Mouse (Mus musculus) C3H10T1/2 (cell line): Measurements from ENCODE around the gene Hnrnpf. TPM values are rescaled to one million over a fixed set of nuclear protein-coding genes. Genes with fewer than 3 reads are reported as not detected.

Experiments
- polyA plus RNA-seq, 2 experiments: library from polyadenylated mRNA; unstranded; fragments of >200 nt; fragmentation: generic; extraction: Trizol; gene quantifications; one replicate each; pipeline ENCODE4 v1.2.1; 2012; ENCODE audit warnings: missing spikeins in 2 of 2

The Hnrnpf gene
- 100 to 1,000 TPM in 1 of 2 experiments, 10 to 100 TPM in 1; 43.2 to 148 TPM for polyA plus RNA-seq

DNA sequence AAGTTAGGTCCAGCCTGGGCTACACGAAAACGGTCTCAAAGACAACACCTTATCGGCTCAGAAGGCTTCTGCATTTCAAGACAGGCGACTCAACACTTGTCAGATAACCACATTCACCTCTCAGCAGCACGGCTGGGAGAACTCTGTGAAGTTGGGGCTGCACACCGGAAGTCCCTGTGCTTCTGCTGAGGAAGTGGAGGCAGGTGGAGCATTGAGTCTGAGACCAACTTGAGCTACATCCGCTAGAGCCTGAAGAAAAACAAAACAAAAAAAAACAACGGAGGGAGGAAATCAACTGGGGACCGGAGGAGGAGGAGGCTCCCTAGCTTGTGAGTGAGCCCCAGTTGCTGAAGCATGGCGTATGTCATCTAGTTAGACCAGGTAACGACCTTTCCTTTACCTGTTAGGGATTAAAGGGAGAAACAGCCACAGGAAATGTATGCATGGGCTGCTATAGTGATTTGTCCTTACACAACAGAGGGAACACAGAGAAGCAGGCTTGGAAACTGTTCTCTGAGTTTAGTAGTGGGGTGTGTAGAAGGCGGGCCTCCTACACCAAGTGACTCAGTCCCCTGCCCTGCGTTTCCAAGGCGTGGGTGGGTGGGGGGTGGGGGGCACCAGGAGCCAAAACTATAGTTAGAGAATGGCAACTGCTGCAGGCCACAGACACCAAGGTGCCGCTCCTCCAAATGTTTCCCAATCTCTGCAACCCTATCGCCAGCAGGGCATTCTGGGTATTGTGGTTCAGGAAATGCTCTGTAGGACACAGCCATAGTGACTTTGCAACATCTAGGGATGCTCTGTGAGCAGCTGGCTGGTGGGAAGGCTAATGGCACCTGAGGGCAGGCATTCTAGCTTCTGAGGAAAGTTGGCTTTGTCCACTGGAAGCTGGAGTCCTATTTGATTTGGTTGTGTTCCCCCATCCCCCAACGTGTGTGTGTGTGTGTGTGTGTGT is at the start of gene Hnrnpf:
Gene Hnrnpf (plus strand): TSS at position 199 of the 955 bp plus-strand sequence.

DNA sequence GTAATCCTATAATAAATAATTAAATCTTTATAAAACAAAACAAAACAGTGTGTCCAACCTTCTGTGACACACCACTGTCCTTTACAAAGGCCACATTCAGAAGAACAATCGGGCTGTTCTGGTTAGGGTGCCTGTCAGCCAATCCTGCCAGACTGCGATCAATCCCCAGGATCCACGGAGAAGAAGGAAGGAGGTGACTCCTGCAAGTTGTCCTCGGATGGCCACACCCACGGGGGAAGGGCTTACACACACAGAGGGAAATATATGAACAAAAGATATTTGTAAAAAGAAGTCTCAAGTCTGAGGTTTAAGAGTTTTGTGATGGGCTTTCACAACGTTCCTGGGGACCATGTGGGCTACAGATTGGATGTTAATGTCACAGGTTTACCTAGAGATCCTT is 38.3 kb upstream of the Hnrnpf start, which contains the start of gene Zfp239:
Gene Zfp239 (plus strand): TSS at position 253 of the 400 bp plus-strand sequence.

GRCm38 (mm10) chr6:117937222-117937932 is 37.3 kb downstream of the Hnrnpf start, which contains the start of gene Fxyd4:
Gene Fxyd4, minus strand, starts transcription at chr6:117937692.

Other genes starting within 250 kb of the Hnrnpf start
- gene Zfp637, start 59.1 kb upstream of the Hnrnpf start, polyA plus RNA-seq = 100 to 1,000 TPM in 1 of 2 experiments, 10 to 100 TPM in 1; 71.2 to 136 TPM
- 1 to 10 TPM in 1 of 2 experiments, under 1 TPM in 1; 0.19 to 2.3 TPM for gene Zfp239, start 38.2 kb upstream of the Hnrnpf start, polyA plus RNA-seq
- gene Fxyd4, start 37.4 kb downstream of the Hnrnpf start, polyA plus RNA-seq = 1 to 10 TPM in 1 of 2 experiments, under 1 TPM in 1; 0.09 to 1.1 TPM
- under 1 TPM; 0.04 to 0.08 TPM for gene Rasgef1a, start 111.1 kb downstream of the Hnrnpf start, polyA plus RNA-seq
- gene Csgalnact2, start 238.8 kb downstream of the Hnrnpf start, polyA plus RNA-seq = 1 to 10 TPM in 1 of 2 experiments, under 1 TPM in 1; 0.33 to 3.2 TPM